Mouse (Mus musculus) heart, embryonic 13.5 days (tissue): ENCODE measurements around the gene Rbck1. TPM values are rescaled to one million over a fixed set of nuclear protein-coding genes. Genes with fewer than 3 reads are reported as not detected.
A peak's percentile ranks its signal among the peaks of the same experiment; 100 is the strongest.

Experiments
- ATAC-seq: fragments of 200-750 bp; cut with Nextera tagmentation; 2 replicates; pipeline ENCODE4 v1.8.0; 2017; ENCODE audit warnings: moderate TSS enrichment; ENCODE audit not compliant: insufficient number of reproducible peaks, low FRiP score, low TSS enrichment; ENCODE audit errors: extremely low read depth
- H3K27ac ChIP-seq: fragments of 300-500 bp; sonication (generic); replicated peaks from 2 replicates; pipeline ENCODE4 v1.5.1; 2015; ENCODE audit warnings: moderate library complexity, mild to moderate bottlenecking, inconsistent platforms
- H3K27me3 ChIP-seq: fragments of 300-500 bp; sonication (generic); replicated peaks from 2 replicates; pipeline ENCODE4 v1.6.1; 2015; ENCODE audit warnings: mild to moderate bottlenecking, inconsistent platforms
- H3K36me3 ChIP-seq: fragments of 300-500 bp; sonication (generic); 2 replicates; pipeline ENCODE4 v1.6.1; 2015; ENCODE audit warnings: mild to moderate bottlenecking, inconsistent platforms
- H3K4me1 ChIP-seq: fragments of 300-500 bp; sonication (generic); 2 replicates; pipeline ENCODE4 v1.6.1; 2015; ENCODE audit warnings: inconsistent platforms
- H3K4me2 ChIP-seq: fragments of 300-500 bp; sonication (generic); 2 replicates; pipeline ENCODE4 v1.6.1; 2015; ENCODE audit warnings: inconsistent platforms, mild to moderate bottlenecking, moderate library complexity
- H3K4me3 ChIP-seq: fragments of 300-500 bp; sonication (generic); 2 replicates; pipeline ENCODE4 v1.5.1; 2015; ENCODE audit warnings: moderate library complexity, mild to moderate bottlenecking, inconsistent platforms
- H3K9ac ChIP-seq: fragments of 300-500 bp; sonication (generic); 2 replicates; pipeline ENCODE4 v1.6.1; 2015; ENCODE audit warnings: inconsistent platforms, mild to moderate bottlenecking, moderate library complexity
- H3K9me3 ChIP-seq: fragments of 300-500 bp; sonication (generic); 2 replicates; pipeline ENCODE4 v1.6.1; 2016; ENCODE audit warnings: inconsistent platforms
- WGBS: fragments of 180-500 bp; shearing (Covaris S2); methylation state at CpG from one replicate; pipeline ENCODE4 v1.1.7; 2015; ENCODE audit warnings: mixed read lengths; 5-methylcytosine and 5-hydroxymethylcytosine counted together
- polyA plus RNA-seq: library from polyadenylated mRNA; unstranded; fragments of >200 nt; fragmentation: Nextera tagmentation; extraction: Ambion mirVana; gene quantifications from 2 replicates; pipeline ENCODE4 v1.2.1, GENCODE M21; 2015

Rbck1 gene
- polyA plus RNA-seq, result 60.7 and 66.3 TPM in 2 replicates

DNA sequence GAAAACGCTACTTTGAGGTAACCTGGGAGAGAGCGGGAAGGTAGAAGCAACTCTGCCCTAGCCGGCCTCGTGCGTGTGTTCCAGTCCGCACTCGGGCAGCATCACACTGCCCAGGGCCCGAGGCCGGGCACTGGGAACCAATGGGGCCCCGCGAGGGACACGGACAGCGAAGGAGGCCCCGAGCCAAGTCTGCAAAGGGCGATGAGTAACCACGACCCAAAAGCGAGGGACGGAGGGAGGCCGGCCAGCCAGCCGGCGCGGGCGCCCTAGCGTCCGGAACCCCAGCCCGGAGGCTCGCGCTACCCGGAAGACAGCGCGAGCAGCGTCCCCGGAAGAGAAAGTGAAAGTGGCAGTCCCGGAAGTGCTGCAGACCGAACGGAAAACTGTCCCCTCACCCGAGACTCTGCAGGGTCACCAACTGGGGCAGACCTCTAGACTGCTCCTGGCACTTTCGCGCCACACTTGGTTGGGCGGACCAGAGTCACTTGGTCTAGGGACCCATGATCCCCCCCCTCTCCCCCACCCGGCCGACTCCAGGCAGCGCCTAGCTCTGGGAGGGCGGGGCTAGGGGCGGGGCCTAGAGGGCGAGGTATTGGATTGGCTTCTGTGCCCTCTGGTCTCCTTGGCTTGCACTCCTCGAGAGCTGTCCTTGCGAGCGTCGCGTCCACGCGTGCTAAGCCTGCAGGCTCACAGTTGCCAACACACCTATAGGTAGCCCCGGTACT is at the start of gene Rbck1:
TSS of gene Rbck1 (minus strand) at position 553 of the 725 bp plus-strand sequence.
- H3K27ac ChIP-seq, result peak within 1 kb of the TSS; percentile 96

DNA sequence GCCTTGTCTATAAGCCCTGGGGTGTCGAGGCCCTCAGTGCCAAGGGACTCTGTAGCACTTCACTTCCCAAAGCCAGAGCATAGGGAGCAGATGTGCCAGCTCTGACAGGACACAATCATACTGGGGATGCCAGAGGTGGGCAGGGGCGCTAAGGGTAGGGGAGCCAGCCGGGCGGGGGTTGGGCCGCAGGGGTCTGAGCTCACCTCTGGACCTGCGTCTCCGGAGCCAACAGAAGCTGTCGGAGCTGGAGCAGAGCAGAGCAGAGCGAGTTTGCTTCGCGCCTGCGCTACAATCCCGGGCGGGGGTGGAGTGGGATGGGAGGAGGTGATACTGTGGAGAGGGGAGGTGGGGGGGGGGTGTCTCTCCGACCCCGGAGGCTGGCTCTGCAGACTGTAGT is 43.9 kb upstream of the Rbck1 start, which contains the start of gene Nrsn2:
TSS of gene Nrsn2 (minus strand) at position 294 of the 397 bp plus-strand sequence.
- Histone ChIP-seq H3K4me1 (peaks cover 18% of the 10 kb centered on the region), H3K9me3 (no peaks in the 10 kb centered on the region), H3K36me3 (no peaks in the 10 kb centered on the region), H3K4me3 (peak within 1 kb of the TSS; percentile 32), H3K4me2 (peak within 1 kb of the TSS; percentile 59), H3K27me3 (peaks cover 35% of the 10 kb centered on the region), H3K9ac (peak within 1 kb of the TSS; percentile 48), H3K27ac (no peak within 1 kb of the TSS)
- ATAC-seq, result no peak
- WGBS, result 1% methylated on average over 16 of the region's 16 CpGs

More for the DNA sequence above, at the start of gene Rbck1:
- Histone ChIP-seq H3K36me3 (peaks cover 28% of the 10 kb centered on the region), H3K4me1 (peaks cover 35% of the 10 kb centered on the region), H3K27me3 (no peaks in the 10 kb centered on the region), H3K4me2 (peak within 1 kb of the TSS; percentile 83), H3K9ac (peak within 1 kb of the TSS; percentile 92), H3K9me3 (no peaks in the 10 kb centered on the region), H3K4me3 (peak within 1 kb of the TSS; percentile 86)
- ATAC-seq, result peak; percentile 91
- under 1% methylated on average over 53 of the region's 54 CpGs for WGBS

DNA sequence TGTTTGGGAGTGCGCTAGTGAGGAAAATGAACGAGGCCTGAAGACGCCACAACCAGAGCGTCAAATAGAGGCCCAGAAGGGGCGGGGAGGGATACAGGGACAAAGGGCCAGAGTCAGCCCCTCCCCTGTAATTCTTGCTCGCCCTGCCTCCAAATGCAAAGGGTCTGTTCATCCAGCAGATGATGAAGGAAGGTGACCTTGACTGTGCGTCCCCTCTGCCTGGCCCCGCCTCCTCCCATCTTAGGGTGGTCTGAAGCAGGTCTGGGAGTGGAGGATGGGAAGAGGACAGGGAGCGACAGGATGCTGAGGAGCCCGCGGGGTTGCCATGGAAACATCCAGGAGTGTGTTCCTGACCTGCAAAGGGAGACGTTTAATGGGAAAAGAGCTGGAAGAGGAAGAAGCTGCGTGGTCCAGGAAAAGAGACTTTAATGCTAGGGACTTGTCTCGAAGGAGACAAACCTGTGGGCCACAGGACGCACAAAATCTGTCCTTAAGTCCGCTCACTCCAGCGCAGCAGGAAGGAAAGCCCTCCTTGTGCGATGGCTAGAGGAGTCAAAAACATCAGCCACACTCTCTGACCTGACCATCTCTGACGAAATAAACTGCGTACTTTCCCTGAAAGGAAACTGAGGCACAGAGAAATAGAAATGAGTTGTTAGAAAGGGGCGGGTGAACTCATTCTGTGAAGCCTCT is 43.3 kb upstream of the Rbck1 start:
- peak overlapping the region; percentile 32 for H3K4me3 ChIP-seq
- ATAC-seq, result no peak
- peak overlapping the region; percentile 59 for H3K4me2 ChIP-seq

DNA sequence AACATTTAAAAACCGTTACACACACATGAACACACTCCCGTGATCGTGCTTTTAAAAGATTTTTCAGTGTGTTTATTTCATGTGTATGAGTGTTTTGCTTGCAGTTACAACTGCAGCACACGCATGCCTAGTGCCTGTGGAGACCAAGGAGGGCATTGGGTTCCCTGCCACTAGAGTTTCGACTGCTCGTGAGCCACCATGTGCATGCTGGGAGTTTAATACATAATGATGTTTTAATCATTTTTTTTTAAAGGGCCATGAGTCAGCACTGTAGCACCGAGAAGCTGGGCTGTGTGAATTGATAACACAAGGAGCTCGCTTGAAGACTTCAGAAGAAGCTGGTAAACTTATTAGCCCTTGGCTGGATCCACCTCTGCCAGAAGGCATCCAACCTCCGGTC is 41.1 kb upstream of the Rbck1 start:
- 77% methylated on average over 9 of the region's 9 CpGs for WGBS

More for the DNA sequence above, 43.3 kb upstream of the Rbck1 start:
- peaks cover 37% of the 10 kb centered on the region for H3K27me3 ChIP-seq
- no peaks in the 10 kb centered on the region for H3K36me3 ChIP-seq
- peaks cover 18% of the 10 kb centered on the region for H3K4me1 ChIP-seq
- H3K9ac ChIP-seq, result peak overlapping the region; percentile 48
- H3K9me3 ChIP-seq, result no peaks in the 10 kb centered on the region
- no peak overlapping the region for H3K27ac ChIP-seq
- 6% methylated on average over 21 of the region's 21 CpGs for WGBS

DNA sequence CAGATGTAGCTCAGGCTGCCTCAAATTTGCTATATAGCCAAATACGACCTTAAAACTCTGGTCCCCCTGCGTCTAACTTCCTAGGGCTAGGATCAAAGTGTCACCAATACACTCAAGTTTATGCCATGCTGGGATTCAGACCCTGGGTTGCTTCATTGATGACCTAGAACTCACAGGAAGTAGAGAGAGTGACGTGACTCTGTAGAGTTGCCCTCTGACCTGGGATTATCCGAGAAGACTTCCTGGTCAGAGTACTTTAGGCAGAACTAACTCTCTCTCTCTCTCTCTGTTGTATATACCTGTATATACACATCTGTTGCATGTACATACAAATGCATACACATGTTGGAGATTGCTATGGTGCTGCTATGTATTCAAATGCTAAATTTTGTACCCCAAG is 40.2 kb upstream of the Rbck1 start:
- Histone ChIP-seq H3K4me2 (no peak overlapping the region), H3K9me3 (no peaks in the 10 kb centered on the region), H3K9ac (no peak overlapping the region), H3K27me3 (peaks cover 51% of the 10 kb centered on the region), H3K4me3 (no peak overlapping the region), H3K36me3 (no peaks in the 10 kb centered on the region), H3K4me1 (peaks cover 26% of the 10 kb centered on the region), H3K27ac (no peak overlapping the region)
- WGBS, result 64% methylated on average over 4 of the region's 4 CpGs
- ATAC-seq, result no peak

More for the DNA sequence above, 41.1 kb upstream of the Rbck1 start:
- no peaks in the 10 kb centered on the region for H3K36me3 ChIP-seq
- no peak overlapping the region for H3K4me2 ChIP-seq
- no peak for ATAC-seq
- peaks cover 51% of the 10 kb centered on the region for H3K27me3 ChIP-seq
- H3K9me3 ChIP-seq, result no peaks in the 10 kb centered on the region
- H3K9ac ChIP-seq, result no peak overlapping the region
- peaks cover 20% of the 10 kb centered on the region for H3K4me1 ChIP-seq
- H3K4me3 ChIP-seq, result no peak overlapping the region
- H3K27ac ChIP-seq, result no peak overlapping the region

DNA sequence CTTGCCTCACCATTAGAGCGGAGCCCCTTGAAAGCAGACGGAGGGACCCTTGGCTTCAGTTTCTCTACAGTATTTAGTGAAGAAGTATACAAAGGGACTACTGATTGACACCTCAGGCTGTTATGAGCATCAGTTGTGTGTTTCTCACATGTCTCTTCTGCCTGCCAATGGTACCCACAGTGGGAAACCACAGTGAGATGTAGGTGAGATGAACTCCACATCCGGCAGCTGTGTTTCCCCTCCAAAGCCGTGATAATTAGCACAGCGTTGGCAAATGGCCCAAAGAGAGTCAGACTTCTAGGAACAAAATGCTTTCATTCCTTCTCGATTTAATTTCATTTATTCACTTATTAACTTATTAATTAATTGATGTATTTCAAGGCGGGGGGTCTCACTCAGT is 39.7 kb upstream of the Rbck1 start:
- H3K4me2 ChIP-seq, result no peak overlapping the region
- H3K9me3 ChIP-seq, result no peaks in the 10 kb centered on the region
- no peak overlapping the region for H3K27ac ChIP-seq
- no peak for ATAC-seq
- H3K9ac ChIP-seq, result no peak overlapping the region
- peaks cover 26% of the 10 kb centered on the region for H3K4me1 ChIP-seq
- H3K36me3 ChIP-seq, result no peaks in the 10 kb centered on the region
- H3K27me3 ChIP-seq, result peaks cover 46% of the 10 kb centered on the region
- no peak overlapping the region for H3K4me3 ChIP-seq
- WGBS, result 75% methylated on average over 7 of the region's 7 CpGs

DNA sequence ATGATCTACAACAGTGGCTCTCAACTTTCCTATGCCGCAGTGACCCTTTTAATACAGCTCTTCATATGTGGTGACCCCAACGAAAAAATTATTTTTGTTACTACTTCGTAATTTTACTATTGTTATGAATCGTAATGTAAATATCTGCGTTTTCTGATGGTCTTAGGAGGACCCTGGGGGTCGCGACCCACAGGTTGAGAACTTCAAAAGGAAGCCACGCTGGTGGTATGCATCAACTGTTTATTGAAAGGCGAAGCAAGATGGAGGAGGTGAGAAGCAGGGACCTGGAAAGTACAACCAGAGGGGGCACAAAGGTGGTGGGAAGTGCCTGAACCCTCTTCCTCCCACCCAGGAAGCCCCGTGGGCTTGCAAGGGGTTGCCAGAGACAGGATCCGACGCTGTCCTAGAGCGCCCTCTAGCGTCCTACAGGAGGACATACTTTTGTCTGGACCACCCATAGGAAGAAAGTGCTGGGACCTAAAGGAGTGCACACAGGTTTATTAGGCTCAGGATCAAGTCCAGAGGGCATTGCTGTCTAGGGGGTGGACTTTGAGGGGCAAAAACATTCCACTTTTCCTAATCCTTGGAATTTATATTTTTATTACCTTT is 36.2 kb upstream of the Rbck1 start:
- Histone ChIP-seq H3K27ac (no peak overlapping the region), H3K4me1 (peaks cover 13% of the 10 kb centered on the region), H3K9me3 (no peaks in the 10 kb centered on the region), H3K9ac (peak overlapping the region; percentile 50; the same call in 1 of the 2 replicates), H3K27me3 (peaks cover 16% of the 10 kb centered on the region), H3K36me3 (no peaks in the 10 kb centered on the region), H3K4me2 (peak overlapping the region; percentile 54), H3K4me3 (peak overlapping the region; percentile 21; the same call in 1 of the 2 replicates)
- ATAC-seq, result no peak
- WGBS, result 25% methylated on average over 14 of the region's 14 CpGs

DNA sequence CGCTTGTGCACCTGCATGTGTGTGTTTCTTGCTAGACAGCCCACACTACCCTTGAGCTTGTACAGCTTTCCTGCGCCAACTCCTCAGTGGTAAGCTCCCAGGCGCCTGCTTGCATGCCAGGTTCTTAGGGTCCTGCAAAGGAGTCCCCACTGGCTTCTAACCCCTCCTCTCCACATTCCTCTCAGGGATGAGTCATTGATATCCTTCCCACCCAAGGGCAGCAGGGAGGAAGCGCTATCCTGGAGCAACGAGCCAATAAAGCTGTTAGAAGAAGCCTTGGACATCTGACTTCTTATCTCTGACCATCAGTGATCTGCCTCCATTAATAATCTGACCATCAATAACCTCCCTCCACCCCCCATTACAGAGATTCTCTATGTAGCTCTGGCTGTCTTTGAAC is 35.5 kb upstream of the Rbck1 start:
- Histone ChIP-seq H3K27me3 (peaks cover 16% of the 10 kb centered on the region; the same call in 1 of the 2 replicates), H3K36me3 (no peaks in the 10 kb centered on the region), H3K27ac (no peak overlapping the region), H3K9ac (no peak overlapping the region), H3K4me3 (no peak overlapping the region), H3K4me1 (peaks cover 17% of the 10 kb centered on the region), H3K9me3 (no peaks in the 10 kb centered on the region), H3K4me2 (no peak overlapping the region)
- ATAC-seq, result no peak
- WGBS, result 58% methylated on average over 5 of the region's 5 CpGs

DNA sequence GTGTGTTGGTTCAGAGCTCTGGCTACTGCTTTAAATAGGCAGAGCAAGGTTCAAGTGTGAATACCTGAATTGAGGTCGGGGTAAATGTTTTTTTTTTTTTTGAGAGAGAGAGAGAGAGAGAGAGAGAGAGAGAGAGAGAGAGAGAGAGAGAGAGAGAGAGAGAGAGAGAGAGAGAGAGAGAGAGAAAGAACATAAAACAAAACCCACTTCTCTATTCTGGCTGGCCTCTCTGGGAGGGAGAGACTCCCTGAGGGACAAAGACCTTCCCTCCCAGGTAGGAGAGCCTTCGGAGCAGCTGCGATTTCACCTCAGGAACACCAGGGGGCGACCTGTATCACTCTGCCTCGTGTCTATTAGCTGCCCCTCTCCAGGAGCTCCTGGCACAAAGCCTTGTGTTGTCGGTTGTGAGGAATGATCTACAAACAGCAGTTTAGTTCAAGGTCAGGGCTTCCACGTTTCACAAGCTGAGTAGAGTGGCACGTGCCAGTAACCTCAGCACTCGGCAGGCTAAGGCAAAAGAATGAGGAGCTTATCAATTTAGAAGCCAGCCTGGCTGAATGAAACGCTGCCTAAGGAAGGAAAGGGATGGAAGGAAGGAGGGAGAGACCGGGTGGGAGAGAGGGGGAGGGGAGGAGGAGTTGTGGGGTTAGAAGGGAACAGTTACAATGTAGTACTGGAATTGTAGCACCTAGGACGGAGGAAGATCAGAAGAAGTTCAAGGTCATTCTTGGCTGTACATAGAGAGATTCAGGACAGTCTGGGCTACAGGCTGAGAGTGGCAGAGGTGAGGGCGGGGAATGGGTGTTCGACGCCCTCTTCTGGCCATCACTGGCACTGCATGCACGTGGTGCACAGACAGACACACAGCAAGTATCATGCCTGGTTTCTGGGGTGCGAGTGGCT is 31.0 kb upstream of the Rbck1 start:
- WGBS, result 8% methylated on average over 17 of the region's 17 CpGs
- Histone ChIP-seq H3K9ac (peak overlapping the region; percentile 66), H3K27me3 (no peaks in the 10 kb centered on the region), H3K9me3 (no peaks in the 10 kb centered on the region), H3K4me3 (peak overlapping the region; percentile 36), H3K27ac (peak overlapping the region; percentile 72), H3K4me2 (peak overlapping the region; percentile 61), H3K36me3 (no peaks in the 10 kb centered on the region), H3K4me1 (peaks cover 31% of the 10 kb centered on the region)
- ATAC-seq, result peak; percentile 35; the same call in 1 of the 2 replicates

DNA sequence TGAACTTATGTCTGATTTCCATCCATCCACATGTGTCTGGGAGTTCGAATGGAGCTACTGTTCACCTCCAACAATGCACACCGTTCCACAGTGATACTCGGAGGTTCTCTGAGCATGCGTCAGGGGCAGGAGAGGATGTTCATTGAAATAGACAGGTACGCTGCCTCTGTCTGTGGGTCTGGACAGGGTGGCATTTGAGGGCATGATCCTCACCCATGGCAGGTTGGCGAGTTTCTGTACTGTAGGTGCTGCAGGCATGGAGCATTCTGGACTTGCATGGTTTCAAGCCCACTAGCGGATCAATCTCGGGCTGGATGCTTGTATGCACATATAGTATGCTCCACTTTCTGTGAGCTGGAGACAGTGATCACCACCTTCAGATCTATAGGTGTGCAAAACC is 28.7 kb upstream of the Rbck1 start:
- Histone ChIP-seq H3K9me3 (no peaks in the 10 kb centered on the region), H3K36me3 (no peaks in the 10 kb centered on the region), H3K9ac (no peak overlapping the region), H3K27me3 (no peaks in the 10 kb centered on the region), H3K4me2 (no peak overlapping the region), H3K4me3 (no peak overlapping the region), H3K27ac (no peak overlapping the region), H3K4me1 (peaks cover 31% of the 10 kb centered on the region)
- 82% methylated on average over 8 of the region's 8 CpGs for WGBS
- no peak for ATAC-seq
